Mouse (Mus musculus): ENCODE data around the gene Smco4. TPM values are rescaled to one million over a fixed set of nuclear protein-coding genes. Genes with fewer than 3 reads are reported as not detected.

Gene Smco4
- polyA plus RNA-seq, 1 experiment from 2014 or later: 3.7 TPM

DNA sequence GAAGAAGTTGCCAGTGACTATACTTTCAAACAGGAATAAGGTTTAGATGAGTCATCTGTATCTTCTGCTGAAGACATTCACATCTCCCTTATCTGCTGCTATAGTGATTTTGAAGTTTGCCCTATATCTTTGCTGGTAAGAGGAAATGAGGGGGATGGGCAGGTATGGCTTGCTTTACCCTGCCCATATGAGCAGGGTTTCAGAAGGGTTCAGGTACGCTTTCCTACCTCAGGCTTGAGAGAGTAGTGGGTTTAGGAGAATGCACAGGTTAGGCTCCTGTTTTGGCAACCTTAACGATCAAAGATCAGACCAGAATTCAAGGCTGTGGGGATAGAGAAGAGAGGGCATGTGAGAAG, 36.7 kb downstream of the Smco4 start:
- Histone ChIP-seq H3K4me1 (ENCODE audit: control insufficient read depth, insufficient read depth, low read length) (peaks cover 4% of the 10 kb centered on the region), H3K27ac (ENCODE audit: low read depth, low read length) (no peak overlapping the region), H3K4me3 (ENCODE audit: low read depth, low read length) (no peak overlapping the region), H3K36me3 (ENCODE audit: control insufficient read depth, insufficient read depth, low read length) (no peaks in the 10 kb centered on the region), H3K4me2 (no peak overlapping the region), H3K9ac (ENCODE audit: low read length) (no peak overlapping the region), H3K9me3 (ENCODE audit: control insufficient read depth, low read length) (no peaks in the 10 kb centered on the region), H3K27me3 (ENCODE audit: control insufficient read depth, insufficient read depth, low read length) (no peaks in the 10 kb centered on the region)
- WGBS: 93% methylated on average over 2 of the region's 2 CpGs
- DNase-seq (ENCODE audit: low spot score, missing footprints): no peak
- no peak for ATAC-seq (ENCODE audit: low FRiP score)

GRCm38 (mm10) chr9:15531204-15531603, 38.0 kb downstream of the Smco4 start:
- ATAC-seq (ENCODE audit: low FRiP score) (no peak), DNase-seq (ENCODE audit: low spot score, missing footprints) (no peak)
- peaks cover 4% of the 10 kb centered on the region for H3K4me1 ChIP-seq (ENCODE audit: control insufficient read depth, insufficient read depth, low read length)
- no peak overlapping the region for H3K27ac ChIP-seq (ENCODE audit: low read depth, low read length)
- H3K4me3 ChIP-seq (ENCODE audit: low read depth, low read length): no peak overlapping the region
- H3K9me3 ChIP-seq (ENCODE audit: control insufficient read depth, low read length): no peaks in the 10 kb centered on the region
- H3K36me3 ChIP-seq (ENCODE audit: control insufficient read depth, insufficient read depth, low read length): no peaks in the 10 kb centered on the region
- no peak overlapping the region for H3K4me2 ChIP-seq
- H3K9ac ChIP-seq (ENCODE audit: low read length): no peak overlapping the region
- 87% methylated on average over 5 of the region's 5 CpGs for WGBS
- H3K27me3 ChIP-seq (ENCODE audit: control insufficient read depth, insufficient read depth, low read length): no peaks in the 10 kb centered on the region

DNA sequence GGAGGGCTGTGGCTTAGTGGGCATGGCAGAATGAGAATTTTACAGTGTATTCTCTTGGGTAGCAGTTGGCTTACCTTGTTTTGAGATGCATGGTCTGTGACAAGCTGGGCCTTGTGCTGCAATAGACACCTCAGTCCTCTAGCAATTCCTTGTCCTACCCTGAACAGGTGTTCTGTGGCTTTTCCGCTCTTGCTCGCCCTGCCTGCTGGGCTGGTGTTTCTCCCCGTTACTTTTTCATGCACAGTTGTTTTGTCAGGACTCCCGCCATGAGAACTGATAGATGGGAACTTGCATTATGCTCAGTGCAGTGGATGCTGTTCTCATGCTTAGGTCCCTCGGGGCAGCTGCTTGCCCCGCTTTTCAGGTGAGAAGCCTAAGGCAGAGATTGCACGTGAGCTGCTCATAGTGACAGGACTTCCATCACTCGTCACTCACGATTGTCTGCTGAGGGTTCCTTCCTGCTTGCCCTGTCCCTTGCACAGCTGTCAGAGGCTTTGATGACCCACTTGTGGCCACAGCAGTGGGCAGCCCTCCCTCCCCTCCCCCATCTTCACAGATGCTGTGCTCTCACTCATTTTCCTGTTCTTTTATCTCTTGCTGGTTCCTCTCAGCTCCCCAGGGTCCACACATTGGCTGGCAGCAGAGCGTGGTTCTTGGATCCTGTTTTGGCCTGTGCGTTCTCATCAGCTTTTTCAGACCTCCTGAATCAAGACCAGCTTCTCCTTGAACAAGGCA, 40.3 kb downstream of the Smco4 start:
- H3K27me3 ChIP-seq (ENCODE audit: control insufficient read depth, insufficient read depth, low read length): no peaks in the 10 kb centered on the region
- no peak overlapping the region for H3K4me2 ChIP-seq
- no peak for DNase-seq (ENCODE audit: low spot score, missing footprints)
- no peaks in the 10 kb centered on the region for H3K9me3 ChIP-seq (ENCODE audit: control insufficient read depth, low read length)
- H3K4me3 ChIP-seq (ENCODE audit: low read depth, low read length): no peak overlapping the region
- no peak overlapping the region for H3K9ac ChIP-seq (ENCODE audit: low read length)
- no peaks in the 10 kb centered on the region for H3K36me3 ChIP-seq (ENCODE audit: control insufficient read depth, insufficient read depth, low read length)
- H3K4me1 ChIP-seq (ENCODE audit: control insufficient read depth, insufficient read depth, low read length): peaks cover 4% of the 10 kb centered on the region
- no peak for ATAC-seq (ENCODE audit: low FRiP score)
- no peak overlapping the region for H3K27ac ChIP-seq (ENCODE audit: low read depth, low read length)
- 81% methylated on average over 11 of the region's 11 CpGs for WGBS

GRCm38 (mm10) chr9:15534110-15534509, 40.9 kb downstream of the Smco4 start:
- Histone ChIP-seq H3K27ac (ENCODE audit: low read depth, low read length) (no peak overlapping the region), H3K9me3 (ENCODE audit: control insufficient read depth, low read length) (no peaks in the 10 kb centered on the region), H3K36me3 (ENCODE audit: control insufficient read depth, insufficient read depth, low read length) (no peaks in the 10 kb centered on the region), H3K9ac (ENCODE audit: low read length) (no peak overlapping the region), H3K4me1 (ENCODE audit: control insufficient read depth, insufficient read depth, low read length) (peaks cover 4% of the 10 kb centered on the region), H3K27me3 (ENCODE audit: control insufficient read depth, insufficient read depth, low read length) (no peaks in the 10 kb centered on the region), H3K4me2 (no peak overlapping the region), H3K4me3 (ENCODE audit: low read depth, low read length) (no peak overlapping the region)
- DNase-seq (ENCODE audit: low spot score, missing footprints) (no peak), ATAC-seq (ENCODE audit: low FRiP score) (no peak)
- WGBS: 88% methylated on average over 2 of the region's 2 CpGs

- ATAC-seq (ENCODE audit: low FRiP score) (no peak), DNase-seq (ENCODE audit: low spot score, missing footprints) (no peak)
- Histone ChIP-seq H3K9me3 (ENCODE audit: control insufficient read depth, low read length) (no peaks in the 10 kb centered on the region), H3K27ac (ENCODE audit: low read depth, low read length) (no peak overlapping the region), H3K4me2 (no peak overlapping the region), H3K27me3 (ENCODE audit: control insufficient read depth, insufficient read depth, low read length) (no peaks in the 10 kb centered on the region), H3K4me3 (ENCODE audit: low read depth, low read length) (no peak overlapping the region), H3K4me1 (ENCODE audit: control insufficient read depth, insufficient read depth, low read length) (no peaks in the 10 kb centered on the region; the same call in 1 of the 2 replicates), H3K9ac (ENCODE audit: low read length) (no peak overlapping the region), H3K36me3 (ENCODE audit: control insufficient read depth, insufficient read depth, low read length) (no peaks in the 10 kb centered on the region)
- 54% methylated on average over 5 of the region's 5 CpGs for WGBS
Measured at GRCm38 (mm10) chr9:15535418-15535817, 42.2 kb downstream of the Smco4 start.

DNA sequence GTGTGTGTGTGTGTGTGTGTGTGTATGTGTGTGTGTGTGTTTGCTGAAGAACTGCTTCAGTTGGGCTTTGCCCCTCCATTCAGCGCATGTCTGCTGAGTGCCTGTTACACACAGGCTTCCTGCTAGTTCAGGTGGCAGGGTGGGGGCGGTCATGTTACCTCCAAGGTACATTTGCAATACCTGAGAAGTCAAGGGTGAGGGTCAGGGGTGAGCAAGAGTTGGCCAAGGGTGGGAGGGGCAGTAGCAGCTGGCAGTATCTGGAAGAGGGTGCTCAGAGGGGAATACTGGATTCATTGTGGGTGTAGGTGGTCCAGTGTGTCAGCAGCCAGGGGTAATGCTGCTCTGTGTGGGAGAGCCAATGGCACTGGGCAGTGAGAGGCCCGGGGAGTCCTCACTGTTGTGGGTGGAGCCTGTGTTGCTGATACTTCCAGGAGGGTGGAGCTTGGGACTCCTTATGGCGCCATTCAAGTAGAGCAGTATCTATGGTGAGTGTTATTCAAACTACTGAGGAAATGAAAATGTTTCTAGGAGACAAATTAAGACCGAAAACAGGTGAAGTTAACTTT, 43.7 kb downstream of the Smco4 start:
- no peak overlapping the region for H3K9ac ChIP-seq (ENCODE audit: low read length)
- H3K4me3 ChIP-seq (ENCODE audit: low read depth, low read length): no peak overlapping the region
- H3K4me1 ChIP-seq (ENCODE audit: control insufficient read depth, insufficient read depth, low read length): no peaks in the 10 kb centered on the region; the same call in 1 of the 2 replicates
- DNase-seq (ENCODE audit: low spot score, missing footprints) (no peak), ATAC-seq (ENCODE audit: low FRiP score) (0 out of 2 replicates have a peak, but pooled peaks have one; percentile 34)
- 91% methylated on average over 5 of the region's 5 CpGs for WGBS
- no peaks in the 10 kb centered on the region for H3K27me3 ChIP-seq (ENCODE audit: control insufficient read depth, insufficient read depth, low read length)
- no peak overlapping the region for H3K4me2 ChIP-seq
- H3K27ac ChIP-seq (ENCODE audit: low read depth, low read length): no peak overlapping the region
- no peaks in the 10 kb centered on the region for H3K36me3 ChIP-seq (ENCODE audit: control insufficient read depth, insufficient read depth, low read length)
- H3K9me3 ChIP-seq (ENCODE audit: control insufficient read depth, low read length): no peaks in the 10 kb centered on the region

DNA sequence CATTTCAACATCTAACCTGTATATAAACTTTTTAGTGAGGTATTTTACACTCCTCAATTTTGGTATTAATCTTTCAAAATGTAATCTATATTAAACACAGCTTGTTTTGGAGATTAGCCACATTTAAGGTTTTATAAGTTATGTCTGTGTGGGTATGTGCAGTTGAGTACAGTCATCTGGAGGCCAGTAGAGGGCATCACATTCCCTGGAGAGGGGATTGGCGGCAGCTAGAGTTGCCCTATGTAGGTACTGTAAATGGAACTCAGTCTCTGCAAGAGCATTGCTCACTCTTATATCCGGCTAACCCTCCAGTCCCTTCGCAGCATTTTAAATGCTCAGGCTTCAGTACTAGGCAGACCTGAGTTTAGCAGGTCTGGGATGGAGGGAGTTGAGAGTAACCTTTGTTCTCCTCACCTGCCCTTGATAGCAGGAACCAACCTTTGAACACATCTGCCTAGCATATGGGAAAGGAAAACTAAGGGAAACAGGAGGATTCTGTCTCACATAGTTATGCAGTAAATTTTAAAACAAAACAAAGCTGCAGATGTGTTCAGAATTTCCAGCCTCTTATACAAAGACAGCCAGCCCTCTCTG, 44.3 kb downstream of the Smco4 start:
- Histone ChIP-seq H3K36me3 (ENCODE audit: control insufficient read depth, insufficient read depth, low read length) (no peaks in the 10 kb centered on the region), H3K27me3 (ENCODE audit: control insufficient read depth, insufficient read depth, low read length) (no peaks in the 10 kb centered on the region), H3K4me3 (ENCODE audit: low read depth, low read length) (no peak overlapping the region), H3K4me2 (no peak overlapping the region), H3K9ac (ENCODE audit: low read length) (no peak overlapping the region), H3K9me3 (ENCODE audit: control insufficient read depth, low read length) (no peaks in the 10 kb centered on the region), H3K4me1 (ENCODE audit: control insufficient read depth, insufficient read depth, low read length) (no peaks in the 10 kb centered on the region; the same call in 1 of the 2 replicates), H3K27ac (ENCODE audit: low read depth, low read length) (no peak overlapping the region)
- DNase-seq (ENCODE audit: low spot score, missing footprints) (no peak), ATAC-seq (ENCODE audit: low FRiP score) (no peak)
- 87% methylated on average over 3 of the region's 3 CpGs for WGBS

DNA sequence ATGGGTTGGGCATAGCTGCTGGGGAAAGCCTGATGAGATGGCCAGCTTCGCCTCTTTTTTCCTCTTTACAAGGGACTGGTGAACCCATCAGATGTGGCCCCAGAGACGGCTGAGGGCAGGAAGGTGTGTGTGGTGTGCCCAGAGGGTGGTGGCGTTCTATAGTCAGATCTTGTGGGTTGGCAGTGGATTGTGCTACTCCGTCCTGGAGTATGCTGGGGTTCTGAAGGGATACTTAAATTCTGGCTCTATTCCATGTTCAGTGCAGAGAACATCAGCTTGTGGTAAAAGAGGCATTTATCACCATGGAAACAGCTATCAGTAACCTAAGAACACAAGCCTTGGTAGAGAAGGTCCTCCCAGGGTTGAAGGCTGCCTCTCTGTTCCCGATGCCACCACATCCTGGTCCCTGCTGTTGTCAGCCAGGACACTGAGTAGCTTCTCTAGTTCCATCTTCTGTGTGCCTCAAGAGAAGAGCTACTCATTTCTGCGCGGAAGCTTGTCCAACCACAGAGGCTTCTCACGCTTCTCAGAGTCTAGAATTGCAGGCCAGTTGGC, 45.8 kb downstream of the Smco4 start:
- WGBS: 92% methylated on average over 8 of the region's 8 CpGs
- ATAC-seq (ENCODE audit: low FRiP score) (no peak), DNase-seq (ENCODE audit: low spot score, missing footprints) (no peak)

DNA sequence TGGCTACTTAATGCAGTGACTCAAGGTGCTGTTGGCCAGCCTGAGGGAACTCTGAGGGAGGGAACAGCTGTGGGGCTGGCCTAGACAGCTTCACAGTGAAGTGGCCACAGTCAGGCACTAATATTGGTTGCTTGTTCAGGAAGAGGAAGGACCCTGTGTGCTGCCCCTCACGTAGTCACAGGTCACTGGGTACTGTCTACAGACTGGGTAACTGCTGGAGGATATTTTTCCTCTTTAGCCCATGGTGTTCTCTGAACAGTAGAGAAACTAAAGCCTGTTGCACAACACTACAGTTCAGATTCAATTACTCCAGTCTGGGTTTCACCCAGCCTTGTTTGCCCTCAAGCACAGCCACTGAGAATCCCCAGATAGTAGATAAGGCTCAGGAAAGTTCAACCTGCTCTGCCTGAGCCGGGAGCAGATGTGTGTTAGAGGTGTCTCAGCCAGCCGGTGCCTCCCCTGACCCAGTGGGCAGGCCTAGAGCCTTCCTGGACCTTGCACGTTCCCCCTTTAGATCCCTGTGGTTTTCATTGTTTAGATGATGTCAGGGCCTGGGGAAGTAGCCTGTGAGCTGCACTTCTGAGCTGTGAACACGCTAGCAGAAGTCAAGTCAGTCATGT, 48.6 kb downstream of the Smco4 start:
- WGBS: 80% methylated on average over 5 of the region's 5 CpGs
- Histone ChIP-seq H3K9ac (ENCODE audit: low read length) (no peak overlapping the region), H3K9me3 (ENCODE audit: control insufficient read depth, low read length) (no peaks in the 10 kb centered on the region), H3K36me3 (ENCODE audit: control insufficient read depth, insufficient read depth, low read length) (no peaks in the 10 kb centered on the region), H3K27ac (ENCODE audit: low read depth, low read length) (no peak overlapping the region), H3K4me2 (no peak overlapping the region), H3K4me3 (ENCODE audit: low read depth, low read length) (no peak overlapping the region), H3K4me1 (ENCODE audit: control insufficient read depth, insufficient read depth, low read length) (no peaks in the 10 kb centered on the region), H3K27me3 (ENCODE audit: control insufficient read depth, insufficient read depth, low read length) (no peaks in the 10 kb centered on the region)
- DNase-seq (ENCODE audit: low spot score, missing footprints) (no peak), ATAC-seq (ENCODE audit: low FRiP score) (no peak)

More for the DNA sequence above, 45.8 kb downstream of the Smco4 start:
- H3K27me3 ChIP-seq (ENCODE audit: control insufficient read depth, insufficient read depth, low read length): no peaks in the 10 kb centered on the region
- no peaks in the 10 kb centered on the region; the same call in 1 of the 2 replicates for H3K4me1 ChIP-seq (ENCODE audit: control insufficient read depth, insufficient read depth, low read length)
- no peaks in the 10 kb centered on the region for H3K9me3 ChIP-seq (ENCODE audit: control insufficient read depth, low read length)
- H3K4me3 ChIP-seq (ENCODE audit: low read depth, low read length): no peak overlapping the region
- no peak overlapping the region for H3K9ac ChIP-seq (ENCODE audit: low read length)
- H3K27ac ChIP-seq (ENCODE audit: low read depth, low read length): no peak overlapping the region
- no peaks in the 10 kb centered on the region for H3K36me3 ChIP-seq (ENCODE audit: control insufficient read depth, insufficient read depth, low read length)
- H3K4me2 ChIP-seq: no peak overlapping the region

Data from midbrain, embryonic 11.5 days (tissue).